In genomic region chr7:105481505-105482411, GRCm38 (mm10) we compare ENCODE assay signal across 8 mouse cellular contexts. TPM values are rescaled to one million over a fixed set of nuclear protein-coding genes. Genes with fewer than 3 reads are reported as not detected.
DNase-seq lines count a peak whose midpoint lies in the region; ATAC-seq and TF ChIP-seq lines count a peak whose summit lies in the region.

Cavin3 (minus strand) TSS chr7:105482300.

- TF ChIP-seq CTCF in C2C12 (IDR thresholded peaks at IDR 0.05; ENCODE audit: control insufficient read depth, insufficient read depth, insufficient read length) = no peak
- no peak; the same call in 1 of the 2 replicates for TF ChIP-seq CTCF in midbrain, postnatal 0 days (IDR thresholded peaks at IDR 0.05)

- peaks cover 14% of the 10 kb centered on the region for H3K79me2 ChIP-seq in C2C12 (ENCODE audit: control insufficient read depth, insufficient read depth)

- H3K27me3 ChIP-seq in C2C12 (ENCODE audit: control insufficient read depth, insufficient read depth, insufficient read length) = no peaks in the 10 kb centered on the region
- H3K27me3 ChIP-seq in forebrain, embryonic 10.5 days (ENCODE audit: poor library complexity, severe bottlenecking) = peaks cover 37% of the 10 kb centered on the region
- H3K27me3 ChIP-seq in heart, embryonic 11.5 days (ENCODE audit: control insufficient read depth, insufficient read depth, low read length) = no peaks in the 10 kb centered on the region
- 0 out of 2 replicates have a peak, but pooled peaks cover 5% of the 10 kb centered on the region for H3K27me3 ChIP-seq in kidney, embryonic 15.5 days
- H3K27me3 ChIP-seq in limb, embryonic 15.5 days = no peaks in the 10 kb centered on the region
- no peaks in the 10 kb centered on the region for H3K27me3 ChIP-seq in midbrain, postnatal 0 days (ENCODE audit: insufficient read depth, low read length)

- peak within 1 kb of the TSS; percentile 83 for H3K4me2 ChIP-seq in heart, embryonic 11.5 days
- H3K4me2 ChIP-seq in kidney, embryonic 15.5 days = peak within 1 kb of the TSS; percentile 90
- peak within 1 kb of the TSS; percentile 77 for H3K4me2 ChIP-seq in limb, embryonic 15.5 days
- peak within 1 kb of the TSS; percentile 83 for H3K4me2 ChIP-seq in midbrain, postnatal 0 days (ENCODE audit: low read depth, low read length, poor library complexity, severe bottlenecking)

- H3K9me3 ChIP-seq in forebrain, embryonic 10.5 days = no peaks in the 10 kb centered on the region
- no peaks in the 10 kb centered on the region for H3K9me3 ChIP-seq in heart, embryonic 11.5 days (replicated peaks; ENCODE audit: control insufficient read depth, low read length)
- H3K9me3 ChIP-seq in kidney, embryonic 15.5 days (replicated peaks) = no peaks in the 10 kb centered on the region
- no peaks in the 10 kb centered on the region for H3K9me3 ChIP-seq in limb, embryonic 15.5 days
- H3K9me3 ChIP-seq in midbrain, postnatal 0 days (ENCODE audit: low read length) = no peaks in the 10 kb centered on the region

- no peaks in the 10 kb centered on the region for H3K36me3 ChIP-seq in C2C12 (ENCODE audit: control insufficient read depth, insufficient read depth)
- H3K36me3 ChIP-seq in forebrain, embryonic 10.5 days (replicated peaks) = no peaks in the 10 kb centered on the region
- H3K36me3 ChIP-seq in heart, embryonic 11.5 days (ENCODE audit: control insufficient read depth, insufficient read depth, low read length) = no peaks in the 10 kb centered on the region
- no peaks in the 10 kb centered on the region for H3K36me3 ChIP-seq in kidney, embryonic 15.5 days
- no peaks in the 10 kb centered on the region for H3K36me3 ChIP-seq in limb, embryonic 15.5 days
- H3K36me3 ChIP-seq in midbrain, postnatal 0 days (ENCODE audit: insufficient read depth, low read length) = no peaks in the 10 kb centered on the region

- H3K4me1 ChIP-seq in forebrain, embryonic 10.5 days = peaks cover 29% of the 10 kb centered on the region
- H3K4me1 ChIP-seq in heart, embryonic 11.5 days (ENCODE audit: control insufficient read depth, insufficient read depth, low read length) = peaks cover 17% of the 10 kb centered on the region
- H3K4me1 ChIP-seq in kidney, embryonic 15.5 days = peaks cover 22% of the 10 kb centered on the region
- peaks cover 31% of the 10 kb centered on the region for H3K4me1 ChIP-seq in limb, embryonic 15.5 days
- H3K4me1 ChIP-seq in midbrain, postnatal 0 days (ENCODE audit: insufficient read depth, low read length) = no peaks in the 10 kb centered on the region

- peak; percentile 73 for ATAC-seq in heart, embryonic 11.5 days (replicated peaks; ENCODE audit: insufficient number of reproducible peaks, low FRiP score, low TSS enrichment)
- ATAC-seq in kidney, embryonic 15.5 days (replicated peaks; ENCODE audit: low FRiP score) = peak; percentile 88
- peak; percentile 87 for ATAC-seq in limb, embryonic 15.5 days (ENCODE audit: insufficient number of reproducible peaks, low FRiP score, low TSS enrichment, low read depth)
- ATAC-seq in midbrain, postnatal 0 days (ENCODE audit: low FRiP score) = peak; percentile 92

- peak within 1 kb of the TSS; percentile 92 for H3K9ac ChIP-seq in heart, embryonic 11.5 days (ENCODE audit: low read depth, low read length)
- peak within 1 kb of the TSS; percentile 59 for H3K9ac ChIP-seq in kidney, embryonic 15.5 days
- H3K9ac ChIP-seq in limb, embryonic 15.5 days = peak within 1 kb of the TSS; percentile 85
- H3K9ac ChIP-seq in midbrain, postnatal 0 days (replicated peaks; ENCODE audit: low read length, poor library complexity, severe bottlenecking) = peak within 1 kb of the TSS; percentile 73

- peak within 1 kb of the TSS; percentile 53 for H3K4me3 ChIP-seq in C2C12 (ENCODE audit: insufficient read depth, poor library complexity, severe bottlenecking)
- peak within 1 kb of the TSS; percentile 55 for H3K4me3 ChIP-seq in forebrain, embryonic 10.5 days
- peak within 1 kb of the TSS; percentile 49 for H3K4me3 ChIP-seq in heart, embryonic 11.5 days (ENCODE audit: low read depth, low read length)
- H3K4me3 ChIP-seq in kidney, embryonic 15.5 days (replicated peaks) = peak within 1 kb of the TSS; percentile 54
- H3K4me3 ChIP-seq in limb, embryonic 15.5 days = peak within 1 kb of the TSS; percentile 58
- peak within 1 kb of the TSS; percentile 42 for H3K4me3 ChIP-seq in midbrain, postnatal 0 days (ENCODE audit: low read depth, low read length)

- H3K79me3 ChIP-seq in C2C12 (ENCODE audit: low read depth) = no peaks in the 10 kb centered on the region

- peak; percentile 30 for DNase-seq in brain, embryonic 18.5 days (ENCODE audit: low read depth, low spot score)
- DNase-seq in forebrain, embryonic 10.5 days (ENCODE audit: extremely low spot score, low spot score) = peak; percentile 60
- peak; percentile 82 for DNase-seq in midbrain, postnatal 0 days (ENCODE audit: low spot score)
- DNase-seq in testis, postnatal 10 days (ENCODE audit: low spot score) = peak; percentile 86

- peak within 1 kb of the TSS; percentile 87 for H3K27ac ChIP-seq in forebrain, embryonic 10.5 days
- H3K27ac ChIP-seq in heart, embryonic 11.5 days (ENCODE audit: low read depth, low read length) = peak within 1 kb of the TSS; percentile 82
- peak within 1 kb of the TSS; percentile 67 for H3K27ac ChIP-seq in kidney, embryonic 15.5 days
- peak within 1 kb of the TSS; percentile 96 for H3K27ac ChIP-seq in limb, embryonic 15.5 days
- H3K27ac ChIP-seq in midbrain, postnatal 0 days (ENCODE audit: low read depth, low read length) = peak within 1 kb of the TSS; percentile 75

- peak within 1 kb of the TSS; percentile 90 for H3ac ChIP-seq in C2C12 (ENCODE audit: control insufficient read depth, insufficient read length, low read depth)

- 4% methylated on average over 63 of the region's 63 CpGs for WGBS in forebrain, embryonic 10.5 days
- WGBS in heart, embryonic 11.5 days (ENCODE audit: insufficient replicate concordance) = 3% methylated on average over 63 of the region's 63 CpGs
- WGBS in kidney, embryonic 15.5 days = 2% methylated on average over 63 of the region's 63 CpGs
- 3% methylated on average over 62 of the region's 63 CpGs for WGBS in limb, embryonic 15.5 days
- 3% methylated on average over 61 of the region's 63 CpGs for WGBS in midbrain, postnatal 0 days

TF ChIP-seq in C2C12, 6 proteins besides CTCF, POLR2A, EP300 and RAD21:
- TF ChIP-seq MYOD1 (IDR thresholded peaks at IDR 0.05; ENCODE audit: control insufficient read depth, insufficient read length, low read depth) = no peak
- no peak for TF ChIP-seq MAX (IDR thresholded peaks at IDR 0.05)
- TF ChIP-seq MYOG (IDR thresholded peaks at IDR 0.05; ENCODE audit: control insufficient read depth, extremely low read depth, insufficient read length) = no peak
- no peak for TF ChIP-seq CEBPB (IDR thresholded peaks at IDR 0.05; ENCODE audit: low read depth)
- TF ChIP-seq USF1 (IDR thresholded peaks at IDR 0.05; ENCODE audit: low read depth) = no peak
- no peak for TF ChIP-seq FOSL1 (IDR thresholded peaks at IDR 0.05; ENCODE audit: insufficient read depth, low read length, poor library complexity, severe bottlenecking)

RNA-seq across cellular contexts. Expression of gene Cavin3, which starts in this region (rescaled TPM):
- polyA plus RNA-seq in C2C12 (2012; fragmentation: generic; extraction: Trizol) = 83.7 TPM
- polyA plus RNA-seq in forebrain, embryonic 10.5 days (2016; fragmentation: Nextera tagmentation; extraction: Ambion mirVana) = 16.9 and 17.8 TPM in 2 replicates
- 71.2 and 74.7 TPM in 2 replicates for polyA plus RNA-seq in heart, embryonic 11.5 days (2014; fragmentation: Nextera tagmentation; extraction: Ambion mirVana)
- 53.4 and 72.0 TPM in 2 replicates for polyA plus RNA-seq in kidney, embryonic 15.5 days (2015; fragmentation: Nextera tagmentation; extraction: Ambion mirVana)
- 141 and 162 TPM in 2 replicates for polyA plus RNA-seq in limb, embryonic 15.5 days (2015; fragmentation: Nextera tagmentation; extraction: Ambion mirVana)
- 24.8 and 33.5 TPM in 2 replicates for total RNA-seq in midbrain, postnatal 0 days (2014; rRNA removed)
- polyA plus RNA-seq in midbrain, postnatal 0 days (2015; fragmentation: Nextera tagmentation; extraction: Ambion mirVana) = 34.6 and 40.4 TPM in 2 replicates

Comparison
In these comparisons a context has a peak if more than half of its experiments do, and no peak if none do; other contexts are left out.
1. Peak in every context shown above with its lines: DNase-seq, ATAC-seq, H3K4me3 ChIP-seq and H3K27ac ChIP-seq.
2. DNase-seq: peak in every context shown above with its lines; median percentile 86 in testis, postnatal 10 days; 82 in midbrain, postnatal 0 days; 60 in forebrain, embryonic 10.5 days; 30 in brain, embryonic 18.5 days.